Mouse (Mus musculus) embryonic fibroblast, embryonic 13.5 days (primary cell): ENCODE results near the gene Atic.
A peak's percentile ranks its signal among the peaks of the same experiment; 100 is the strongest.

Experiments
- CTCF ChIP-seq: IDR thresholded peaks from 2 replicates; pipeline ENCODE4 v1.5.1; 2011; ENCODE audit warnings: mild to moderate bottlenecking, control low read depth, low read length, moderate library complexity, borderline replicate concordance; ENCODE audit not compliant: insufficient read depth
- POLR2A ChIP-seq: IDR thresholded peaks from 2 replicates; pipeline ENCODE4 v1.6.1; 2011; ENCODE audit warnings: low read depth, mild to moderate bottlenecking, control low read depth, low read length, moderate library complexity

GRCm38 (mm10) chr1:71556688-71557612 lies at the start of gene Atic:
- TF ChIP-seq CTCF, result no peak
- peak; percentile 89 for TF ChIP-seq POLR2A
